Mouse (Mus musculus) heart, postnatal 0 days (tissue): ENCODE results near the gene Slc5a1.

Source experiments
- CTCF ChIP-seq: IDR thresholded peaks from 2 replicates; pipeline ENCODE4 v1.5.1; 2016; ENCODE audit warnings: antibody characterized with exemption, control low read depth, low read depth
- EP300 ChIP-seq: IDR thresholded peaks from 2 replicates; pipeline ENCODE4 v1.6.1; 2016; ENCODE audit warnings: antibody characterized with exemption, low read depth

DNA sequence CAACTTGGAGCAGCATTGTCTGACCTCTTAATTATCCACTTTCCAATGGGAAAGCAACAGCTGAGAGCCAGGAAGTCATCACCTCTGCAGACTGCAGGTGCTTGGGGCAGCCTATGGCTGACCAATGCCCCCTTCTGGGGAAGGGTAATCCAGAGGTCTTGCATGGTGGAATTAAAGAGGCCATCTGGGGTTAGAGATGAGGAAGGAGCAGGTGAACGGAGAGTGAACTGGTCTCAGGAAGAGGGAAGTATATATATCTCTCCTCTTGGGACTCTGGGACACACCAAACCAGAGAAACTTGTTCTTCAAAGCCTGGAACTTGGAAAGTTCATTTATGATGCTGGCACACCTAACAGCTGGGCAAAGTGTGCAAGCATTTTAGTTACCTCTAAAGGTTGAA lies 857 bp downstream of the Slc5a1 start:
- TF ChIP-seq CTCF (no peak), EP300 (no peak)
